Mouse (Mus musculus): ENCODE measurements around the gene Btrc.

Gene Btrc

GRCm38 (mm10) chr19:45472691-45473520 lies 109.4 kb downstream of the Btrc start:
- no peak for DNase-seq (ENCODE audit: low read depth, low spot score)

DNA sequence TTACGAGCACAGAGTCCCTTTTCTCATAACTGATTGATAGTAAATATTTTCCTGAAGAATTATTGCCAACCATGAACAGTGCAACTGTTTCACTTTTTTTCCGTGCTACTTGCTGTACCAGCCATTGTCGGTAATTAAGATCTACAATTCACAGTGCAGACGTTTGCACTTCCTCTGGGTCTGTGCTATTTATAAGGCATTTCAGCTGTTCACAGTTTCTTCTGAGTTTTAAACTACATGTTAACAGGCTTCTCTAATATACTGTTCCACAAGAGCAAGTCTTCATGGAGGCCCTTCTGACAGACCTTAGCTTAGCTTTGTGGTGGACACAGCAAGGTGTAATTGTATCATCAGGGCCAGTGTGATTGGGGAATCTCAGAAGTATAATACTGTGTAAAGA lies 111.2 kb downstream of the Btrc start:
- DNase-seq (ENCODE audit: low read depth, low spot score): no peak

DNA sequence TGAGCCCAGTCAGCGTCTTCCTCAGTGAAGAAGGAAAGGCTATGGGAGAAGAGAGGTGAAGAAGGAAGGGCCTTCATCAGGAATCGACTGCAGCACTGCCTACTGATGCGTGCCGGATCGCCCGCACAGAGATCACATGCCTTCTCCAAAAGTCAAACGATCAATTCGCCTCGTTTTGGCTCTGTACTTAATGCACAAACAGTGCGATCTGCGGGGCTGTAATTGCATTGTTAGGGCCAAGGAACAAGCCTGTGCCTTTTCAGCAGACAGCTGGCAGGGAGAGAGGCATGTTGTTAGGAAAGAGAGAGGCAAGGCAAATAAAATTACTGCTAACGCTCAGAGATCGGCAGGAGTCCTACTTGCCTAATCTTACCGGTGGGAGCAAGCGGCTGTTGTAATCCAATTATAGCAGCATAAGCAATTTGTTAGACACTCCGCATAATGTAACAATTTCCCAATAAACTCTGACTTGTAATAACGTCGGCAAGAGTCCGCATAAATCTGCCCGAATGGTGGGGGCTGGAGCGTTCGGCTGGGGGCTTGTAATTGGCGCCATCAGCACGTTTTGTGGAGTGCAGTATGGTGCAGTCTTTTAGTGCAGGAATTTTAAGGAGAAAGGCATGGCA lies 112.5 kb downstream of the Btrc start:
- DNase-seq (ENCODE audit: low read depth, low spot score): no peak

DNA sequence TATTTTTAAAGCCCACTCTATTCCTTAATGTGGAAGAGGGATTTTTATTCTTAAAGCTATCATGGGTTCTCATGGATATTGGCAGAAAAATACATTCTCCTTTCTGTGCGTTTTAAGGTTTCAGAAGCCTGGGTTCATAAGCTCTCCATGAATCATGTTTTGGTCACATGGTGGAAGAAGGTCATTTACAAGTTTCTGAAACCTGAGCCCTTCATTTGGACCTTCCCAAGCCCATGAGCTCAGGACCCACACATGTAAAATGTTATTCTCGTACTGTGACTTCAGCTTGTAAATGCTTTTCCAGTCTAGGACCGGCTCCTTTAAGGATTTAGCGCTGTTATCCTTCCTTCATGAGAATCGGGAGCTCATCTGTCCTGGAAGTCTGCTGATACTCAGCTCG lies 116.0 kb downstream of the Btrc start:
- DNase-seq (ENCODE audit: low read depth, low spot score): no peak

GRCm38 (mm10) chr19:45480490-45480889 lies 117.0 kb downstream of the Btrc start:
- no peak for DNase-seq (ENCODE audit: low read depth, low spot score)

- DNase-seq (ENCODE audit: low read depth, low spot score): no peak
Measured at GRCm38 (mm10) chr19:45480951-45481350, 117.4 kb downstream of the Btrc start.

GRCm38 (mm10) chr19:45483470-45483869 lies 119.9 kb downstream of the Btrc start:
- no peak for DNase-seq (ENCODE audit: low read depth, low spot score)

DNA sequence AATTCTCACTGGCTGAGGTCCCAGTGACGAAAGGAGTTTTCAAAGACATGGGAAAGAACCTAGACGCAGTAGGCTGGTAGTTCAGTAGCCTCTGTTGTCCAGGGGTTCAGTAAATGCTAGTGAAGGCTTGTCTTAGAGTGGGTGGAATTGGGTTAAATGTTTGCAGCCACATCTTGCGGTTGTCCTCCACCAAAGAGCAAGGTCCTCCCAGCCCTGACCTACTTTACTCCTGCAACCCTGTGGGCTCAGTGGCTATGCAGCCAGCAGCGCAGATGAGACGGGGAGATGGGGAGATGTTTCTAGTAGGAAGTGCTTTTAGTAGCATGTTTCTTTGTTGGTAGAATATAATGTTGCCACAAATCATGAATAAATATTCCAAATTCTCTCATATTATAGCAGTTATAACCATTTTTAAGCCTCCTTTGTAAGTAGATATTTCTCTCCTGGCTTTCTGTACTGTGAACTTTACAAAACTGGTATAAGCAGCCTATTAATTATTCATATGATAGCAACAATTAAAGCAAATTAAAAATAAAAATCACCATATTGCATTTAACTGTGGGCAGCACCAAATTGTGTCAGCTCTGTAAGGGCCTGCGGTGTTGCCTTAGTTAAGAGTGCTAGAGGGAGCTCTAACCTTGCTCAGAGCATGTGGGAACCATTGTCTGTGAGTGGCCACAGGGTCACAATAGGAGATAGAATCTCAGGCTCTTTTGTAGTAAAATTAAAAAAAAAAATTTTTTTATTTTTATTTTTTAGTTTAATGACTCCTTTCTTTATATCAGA lies 122.9 kb downstream of the Btrc start:
- no peak for DNase-seq (ENCODE audit: low read depth, low spot score)

- no peak for DNase-seq (ENCODE audit: low read depth, low spot score)
Measured at GRCm38 (mm10) chr19:45486992-45487387, 123.5 kb downstream of the Btrc start.

DNA sequence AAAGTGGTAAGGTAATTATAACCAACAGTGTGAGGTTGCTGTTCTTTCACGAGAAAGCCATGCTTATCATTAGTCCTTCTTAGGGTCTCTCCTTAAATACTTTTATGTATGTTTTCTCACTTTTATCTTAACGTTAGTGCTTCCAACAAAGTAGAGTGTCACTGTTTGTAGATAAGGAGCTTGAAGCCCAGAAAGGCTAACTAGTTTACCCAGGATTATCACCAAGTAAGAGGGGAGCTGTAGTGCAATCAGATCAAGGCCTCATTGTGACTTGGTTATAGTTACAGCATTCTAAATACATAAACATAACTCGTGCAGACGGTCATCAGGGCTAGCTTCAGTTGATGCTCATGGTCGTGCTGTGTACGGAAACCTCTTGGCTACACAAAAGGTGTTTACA lies 126.4 kb downstream of the Btrc start:
- no peak for DNase-seq (ENCODE audit: low read depth, low spot score)

GRCm38 (mm10) chr19:45491246-45491645 lies 127.7 kb downstream of the Btrc start:
- DNase-seq (ENCODE audit: low read depth, low spot score): no peak

GRCm38 (mm10) chr19:45494121-45494775 lies 130.7 kb downstream of the Btrc start:
- DNase-seq (ENCODE audit: low read depth, low spot score): no peak

GRCm38 (mm10) chr19:45505446-45505845 lies 141.9 kb downstream of the Btrc start:
- no peak for DNase-seq (ENCODE audit: low read depth, low spot score)

- DNase-seq (ENCODE audit: low read depth, low spot score): no peak
Measured at GRCm38 (mm10) chr19:45507531-45507930, 144.0 kb downstream of the Btrc start.

GRCm38 (mm10) chr19:45510680-45511079 lies 147.1 kb downstream of the Btrc start:
- DNase-seq (ENCODE audit: low read depth, low spot score): no peak

- DNase-seq (ENCODE audit: low read depth, low spot score): no peak
Measured at GRCm38 (mm10) chr19:45511406-45511805, 147.9 kb downstream of the Btrc start.

DNA sequence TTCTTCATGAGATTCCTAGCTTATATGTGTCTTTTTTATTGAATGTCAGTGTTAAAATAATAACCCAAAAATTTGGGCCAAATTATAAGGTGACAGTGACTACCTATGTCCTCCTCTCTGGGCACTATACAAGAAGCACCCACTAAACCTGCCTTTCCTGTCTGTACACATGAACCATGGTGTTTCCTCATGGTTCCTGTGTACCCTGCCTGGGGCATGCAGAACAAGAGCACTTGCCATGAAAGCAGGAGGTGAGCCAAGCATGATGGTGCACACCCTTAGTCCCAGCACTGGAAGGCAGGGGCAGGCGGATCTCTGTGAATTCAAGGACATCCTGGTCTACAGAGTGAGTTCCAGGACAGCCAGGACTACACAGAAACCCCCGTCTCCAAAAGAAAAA lies 151.8 kb downstream of the Btrc start:
- no peak for DNase-seq (ENCODE audit: low read depth, low spot score)

- DNase-seq (ENCODE audit: low read depth, low spot score): no peak
Measured at GRCm38 (mm10) chr19:45516264-45516663, 152.7 kb downstream of the Btrc start.

- DNase-seq (ENCODE audit: low read depth, low spot score): no peak
Measured at GRCm38 (mm10) chr19:45527382-45527781, 163.8 kb downstream of the Btrc start.

DNA sequence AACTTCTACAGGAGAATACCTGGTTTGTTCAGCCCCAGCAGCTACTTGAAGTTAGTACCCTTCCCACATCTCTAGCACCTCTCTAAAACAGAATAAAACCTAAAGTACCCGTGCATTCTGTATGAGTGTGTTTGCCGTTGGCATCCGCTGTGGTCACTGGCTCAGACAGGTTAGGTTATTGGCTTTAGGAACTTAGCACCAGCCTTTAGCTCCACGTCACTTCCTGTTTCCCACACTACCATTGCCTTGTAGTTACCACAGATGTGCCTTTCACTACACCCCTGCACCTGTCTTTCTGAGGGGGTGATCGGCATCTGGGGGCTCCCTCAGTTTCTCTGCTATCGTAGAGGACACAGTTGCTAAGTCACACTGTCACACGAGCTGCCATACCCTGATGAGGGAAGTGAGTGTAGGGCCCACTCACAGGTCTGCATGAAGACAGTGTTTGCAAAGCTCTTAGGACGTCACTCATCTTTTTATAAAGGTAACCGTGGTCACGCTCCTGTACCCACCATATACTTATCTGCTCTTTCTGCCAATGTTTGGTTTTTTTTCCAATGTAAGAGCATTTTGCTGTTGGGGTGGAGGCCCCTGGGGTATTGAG lies 164.5 kb downstream of the Btrc start:
- no peak for DNase-seq (ENCODE audit: low read depth, low spot score)

DNA sequence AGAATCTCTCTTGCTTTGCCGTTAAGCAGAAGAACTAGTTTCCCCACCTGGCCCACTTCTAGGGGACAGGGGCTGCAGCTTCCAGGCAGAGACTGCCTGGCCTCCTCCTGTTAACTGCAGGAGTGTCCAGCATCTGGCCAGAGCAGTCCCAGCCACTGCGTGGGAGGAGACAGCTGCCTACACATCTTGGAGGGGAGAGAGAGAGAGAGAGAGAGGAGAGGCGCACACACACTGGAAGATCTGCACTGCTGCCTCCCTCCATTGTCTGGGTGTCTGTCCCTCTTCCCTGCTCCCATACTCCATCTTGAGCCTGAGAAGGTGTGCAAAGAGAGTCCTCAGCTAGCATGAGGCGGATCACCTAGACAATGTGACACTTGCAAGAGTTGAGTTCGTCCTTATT lies 165.8 kb downstream of the Btrc start:
- no peak for DNase-seq (ENCODE audit: low read depth, low spot score)
